Mouse (Mus musculus): ENCODE results near the gene Prss53. TPM values are rescaled to one million over a fixed set of nuclear protein-coding genes. Genes with fewer than 3 reads are reported as not detected.
A peak's percentile ranks its signal among the peaks of the same experiment; 100 is the strongest.

Prss53 gene
- total and polyA plus RNA-seq, 2 experiments from 2014 or later = 1.3 to 1.8 TPM

- no peak for TF ChIP-seq CTCF (IDR thresholded peaks at IDR 0.05; ENCODE audit: low read depth)
- 98% methylated on average over 9 of the region's 9 CpGs for WGBS
- H3K9me3 ChIP-seq (ENCODE audit: low read length) = no peaks in the 10 kb centered on the region
Measured at GRCm38 (mm10) chr7:127879301-127879700, 11.5 kb downstream of the Prss53 start.

GRCm38 (mm10) chr7:127876467-127877348, 14.1 kb downstream of the Prss53 start, which contains the start of gene Zfp668:
TSS of gene Zfp668 (minus strand) at chr7:127876828.
- TF ChIP-seq CTCF (IDR thresholded peaks at IDR 0.05; ENCODE audit: low read depth) = no peak
- DNase-seq (ENCODE audit: low spot score) = peak; percentile 97
- no peaks in the 10 kb centered on the region for H3K9me3 ChIP-seq (ENCODE audit: low read length)
- peak within 1 kb of the TSS; percentile 75 for H3K4me2 ChIP-seq (ENCODE audit: low read depth, low read length)
- H3K4me3 ChIP-seq (ENCODE audit: low read length) = peak within 1 kb of the TSS; percentile 92
- peak within 1 kb of the TSS; percentile 92 for H3K9ac ChIP-seq (replicated peaks; ENCODE audit: low read length)
- H3K27ac ChIP-seq = peak within 1 kb of the TSS; percentile 99
- H3K27me3 ChIP-seq (ENCODE audit: insufficient read depth, low read length) = no peaks in the 10 kb centered on the region
- WGBS = under 1% methylated on average over 60 of the region's 60 CpGs
- H3K36me3 ChIP-seq (ENCODE audit: insufficient read depth, low read length) = peaks cover 33% of the 10 kb centered on the region
- H3K4me1 ChIP-seq (ENCODE audit: insufficient read depth, low read length) = peaks cover 15% of the 10 kb centered on the region
- ATAC-seq = peak; percentile 67

More at GRCm38 (mm10) chr7:127879301-127879700, 11.5 kb downstream of the Prss53 start:
- no peak for DNase-seq (ENCODE audit: low spot score)
- no peak for ATAC-seq
- Histone ChIP-seq H3K4me1 (ENCODE audit: insufficient read depth, low read length) (peaks cover 7% of the 10 kb centered on the region; the same call in 1 of the 2 replicates), H3K36me3 (ENCODE audit: insufficient read depth, low read length) (peaks cover 53% of the 10 kb centered on the region), H3K4me3 (ENCODE audit: low read length) (no peak overlapping the region), H3K27me3 (ENCODE audit: insufficient read depth, low read length) (no peaks in the 10 kb centered on the region), H3K9ac (replicated peaks; ENCODE audit: low read length) (no peak overlapping the region), H3K27ac (no peak overlapping the region), H3K4me2 (ENCODE audit: low read depth, low read length) (no peak overlapping the region)

DNA sequence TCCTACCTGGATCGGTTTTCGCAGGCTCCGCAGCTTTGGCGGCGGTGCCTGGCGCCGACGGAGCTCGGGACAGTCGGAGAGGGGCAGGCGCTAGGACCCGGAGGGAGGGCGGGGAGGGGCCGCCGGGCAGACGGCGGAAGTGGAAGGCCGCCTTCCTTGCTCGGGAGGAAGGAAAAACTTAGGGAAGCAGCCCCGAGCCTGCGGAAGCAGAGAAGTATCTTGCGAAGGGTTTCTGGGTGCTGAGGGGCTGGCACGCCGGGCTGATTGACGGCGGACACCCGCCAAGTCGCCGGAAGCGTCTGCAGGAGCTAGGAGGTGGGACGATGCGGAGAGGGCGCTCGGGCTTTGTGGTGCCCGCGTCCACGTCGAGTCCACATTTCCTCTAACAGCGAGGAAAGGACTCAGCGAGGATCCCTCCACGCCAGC, 14.7 kb downstream of the Prss53 start, which contains the start of gene Zfp646:
Gene Zfp646 (plus strand): TSS at position 181 of the 426 bp plus-strand sequence.
- Histone ChIP-seq H3K27ac (peak within 1 kb of the TSS; percentile 99), H3K9ac (replicated peaks; ENCODE audit: low read length) (peak within 1 kb of the TSS; percentile 92), H3K9me3 (ENCODE audit: low read length) (no peaks in the 10 kb centered on the region), H3K27me3 (ENCODE audit: insufficient read depth, low read length) (no peaks in the 10 kb centered on the region), H3K4me3 (ENCODE audit: low read length) (peak within 1 kb of the TSS; percentile 92), H3K36me3 (ENCODE audit: insufficient read depth, low read length) (peaks cover 27% of the 10 kb centered on the region), H3K4me1 (ENCODE audit: insufficient read depth, low read length) (peaks cover 15% of the 10 kb centered on the region), H3K4me2 (ENCODE audit: low read depth, low read length) (peak within 1 kb of the TSS; percentile 75)
- ATAC-seq (peak; percentile 90), DNase-seq (ENCODE audit: low spot score) (peak; percentile 92)
- under 1% methylated on average over 41 of the region's 41 CpGs for WGBS
- no peak for TF ChIP-seq CTCF (IDR thresholded peaks at IDR 0.05; ENCODE audit: low read depth)

DNA sequence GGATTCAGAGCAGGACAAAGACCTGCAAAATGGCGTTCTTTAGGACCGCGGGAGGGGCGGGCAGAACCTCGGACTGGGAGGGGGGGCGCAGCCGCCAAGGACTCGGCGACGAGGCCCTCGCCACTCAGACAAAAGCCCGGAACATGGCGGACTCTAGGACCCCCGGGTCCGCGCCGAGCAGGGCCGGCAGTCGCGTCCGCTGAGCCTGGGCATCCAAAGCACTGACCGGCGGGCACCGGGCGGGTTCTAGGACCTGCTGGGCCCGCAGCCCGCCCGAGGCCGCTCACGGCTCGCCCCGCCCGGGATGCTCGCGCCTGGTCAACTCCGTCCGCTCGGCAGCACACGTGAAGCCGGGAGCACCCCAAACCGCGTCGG, 15.2 kb downstream of the Prss53 start:
- Histone ChIP-seq H3K27me3 (ENCODE audit: insufficient read depth, low read length) (no peaks in the 10 kb centered on the region), H3K27ac (peak overlapping the region; percentile 99), H3K4me3 (ENCODE audit: low read length) (peak overlapping the region; percentile 92), H3K9me3 (ENCODE audit: low read length) (no peaks in the 10 kb centered on the region), H3K9ac (replicated peaks; ENCODE audit: low read length) (peak overlapping the region; percentile 92), H3K4me2 (ENCODE audit: low read depth, low read length) (peak overlapping the region; percentile 75), H3K4me1 (ENCODE audit: insufficient read depth, low read length) (peaks cover 15% of the 10 kb centered on the region), H3K36me3 (ENCODE audit: insufficient read depth, low read length) (peaks cover 22% of the 10 kb centered on the region)
- under 1% methylated on average over 38 of the region's 43 CpGs for WGBS
- ATAC-seq (peak; percentile 97), DNase-seq (ENCODE audit: low spot score) (peak; percentile 99)
- no peak for TF ChIP-seq CTCF (IDR thresholded peaks at IDR 0.05; ENCODE audit: low read depth)

GRCm38 (mm10) chr7:127874812-127875626, 15.8 kb downstream of the Prss53 start:
- TF ChIP-seq CTCF (IDR thresholded peaks at IDR 0.05; ENCODE audit: low read depth) = no peak
- WGBS = 4% methylated on average over 20 of the region's 20 CpGs
- Histone ChIP-seq H3K4me3 (ENCODE audit: low read length) (peak overlapping the region; percentile 92), H3K9ac (replicated peaks; ENCODE audit: low read length) (peak overlapping the region; percentile 92), H3K9me3 (ENCODE audit: low read length) (no peaks in the 10 kb centered on the region), H3K4me1 (ENCODE audit: insufficient read depth, low read length) (peaks cover 15% of the 10 kb centered on the region), H3K4me2 (ENCODE audit: low read depth, low read length) (peak overlapping the region; percentile 75), H3K36me3 (ENCODE audit: insufficient read depth, low read length) (peaks cover 16% of the 10 kb centered on the region), H3K27me3 (ENCODE audit: insufficient read depth, low read length) (no peaks in the 10 kb centered on the region), H3K27ac (peak overlapping the region; percentile 99)
- ATAC-seq = peak; percentile 36
- DNase-seq (ENCODE audit: low spot score) = no peak

- no peak overlapping the region for H3K4me2 ChIP-seq (ENCODE audit: low read depth, low read length)
- no peak for ATAC-seq
- H3K27ac ChIP-seq = no peak overlapping the region
- no peak for DNase-seq (ENCODE audit: low spot score)
- peaks cover 12% of the 10 kb centered on the region for H3K4me1 ChIP-seq (ENCODE audit: insufficient read depth, low read length)
- peak; percentile 47 for TF ChIP-seq CTCF (IDR thresholded peaks at IDR 0.05; ENCODE audit: low read depth)
- no peaks in the 10 kb centered on the region for H3K27me3 ChIP-seq (ENCODE audit: insufficient read depth, low read length)
- H3K4me3 ChIP-seq (ENCODE audit: low read length) = no peak overlapping the region
- H3K36me3 ChIP-seq (ENCODE audit: insufficient read depth, low read length) = peaks cover 25% of the 10 kb centered on the region
- H3K9me3 ChIP-seq (ENCODE audit: low read length) = no peaks in the 10 kb centered on the region
- H3K9ac ChIP-seq (replicated peaks; ENCODE audit: low read length) = no peak overlapping the region
- WGBS = 83% methylated on average over 5 of the region's 5 CpGs
Measured at GRCm38 (mm10) chr7:127870136-127870821, 20.5 kb downstream of the Prss53 start.
